Mouse (Mus musculus): Measurements from ENCODE around the gene Crisp2. TPM values are rescaled to one million over a fixed set of nuclear protein-coding genes. Genes with fewer than 3 reads are reported as not detected.

Gene Crisp2
- polyA plus RNA-seq, 1 experiment, result 0.47 TPM

GRCm38 (mm10) chr17:40802707-40803340 lies 4.0 kb downstream of the Crisp2 start:
- no peak for TF ChIP-seq CTCF (IDR thresholded peaks at IDR 0.05; ENCODE audit: borderline replicate concordance, control insufficient read depth, extremely low read depth, insufficient read depth, low read length, poor library complexity)
- TF ChIP-seq POLR2A (IDR thresholded peaks at IDR 0.05; ENCODE audit: control insufficient read depth, extremely low read depth, insufficient read depth, low read length, poor library complexity), result no peak
- Histone ChIP-seq H3K4me3 (ENCODE audit: control insufficient read depth, insufficient read depth, low read length) (no peak overlapping the region), H3K4me1 (replicated peaks; ENCODE audit: control insufficient read depth, insufficient read depth, low read length) (no peaks in the 10 kb centered on the region), H3K27me3 (ENCODE audit: control insufficient read depth, insufficient read depth, low read length) (no peaks in the 10 kb centered on the region), H3K27ac (ENCODE audit: control insufficient read depth, insufficient read depth, low read length) (no peak overlapping the region), H3K36me3 (ENCODE audit: control insufficient read depth, insufficient read depth, low read length) (no peaks in the 10 kb centered on the region)
- WGBS, result 92% methylated on average over 3 of the region's 3 CpGs
- DNase-seq, result no peak

- 49% methylated on average over 20 of the region's 20 CpGs for WGBS
- DNase-seq, result peak; percentile 10
Measured at GRCm38 (mm10) chr17:40793921-40794854, 12.6 kb downstream of the Crisp2 start.

GRCm38 (mm10) chr17:40789877-40790276 lies 16.9 kb downstream of the Crisp2 start:
- Histone ChIP-seq H3K4me3 (ENCODE audit: control insufficient read depth, insufficient read depth, low read length) (no peak overlapping the region), H3K27me3 (ENCODE audit: control insufficient read depth, insufficient read depth, low read length) (no peaks in the 10 kb centered on the region), H3K27ac (ENCODE audit: control insufficient read depth, insufficient read depth, low read length) (no peak overlapping the region), H3K4me1 (replicated peaks; ENCODE audit: control insufficient read depth, insufficient read depth, low read length) (no peaks in the 10 kb centered on the region), H3K36me3 (ENCODE audit: control insufficient read depth, insufficient read depth, low read length) (no peaks in the 10 kb centered on the region)
- DNase-seq, result no peak
- TF ChIP-seq CTCF (IDR thresholded peaks at IDR 0.05; ENCODE audit: borderline replicate concordance, control insufficient read depth, extremely low read depth, insufficient read depth, low read length, poor library complexity) (no peak), POLR2A (IDR thresholded peaks at IDR 0.05; ENCODE audit: control insufficient read depth, extremely low read depth, insufficient read depth, low read length, poor library complexity) (no peak)

More at GRCm38 (mm10) chr17:40793921-40794854, 12.6 kb downstream of the Crisp2 start:
- Histone ChIP-seq H3K36me3 (ENCODE audit: control insufficient read depth, insufficient read depth, low read length) (no peaks in the 10 kb centered on the region), H3K4me3 (ENCODE audit: control insufficient read depth, insufficient read depth, low read length) (no peak overlapping the region), H3K27me3 (ENCODE audit: control insufficient read depth, insufficient read depth, low read length) (no peaks in the 10 kb centered on the region), H3K4me1 (replicated peaks; ENCODE audit: control insufficient read depth, insufficient read depth, low read length) (no peaks in the 10 kb centered on the region), H3K27ac (ENCODE audit: control insufficient read depth, insufficient read depth, low read length) (no peak overlapping the region)
- TF ChIP-seq POLR2A (IDR thresholded peaks at IDR 0.05; ENCODE audit: control insufficient read depth, extremely low read depth, insufficient read depth, low read length, poor library complexity) (no peak), CTCF (IDR thresholded peaks at IDR 0.05; ENCODE audit: borderline replicate concordance, control insufficient read depth, extremely low read depth, insufficient read depth, low read length, poor library complexity) (no peak)

GRCm38 (mm10) chr17:40767120-40767519 lies 39.7 kb downstream of the Crisp2 start:
- Histone ChIP-seq H3K27ac (ENCODE audit: control insufficient read depth, insufficient read depth, low read length) (no peak overlapping the region), H3K36me3 (ENCODE audit: control insufficient read depth, insufficient read depth, low read length) (no peaks in the 10 kb centered on the region), H3K27me3 (ENCODE audit: control insufficient read depth, insufficient read depth, low read length) (no peaks in the 10 kb centered on the region), H3K4me1 (replicated peaks; ENCODE audit: control insufficient read depth, insufficient read depth, low read length) (no peaks in the 10 kb centered on the region), H3K4me3 (ENCODE audit: control insufficient read depth, insufficient read depth, low read length) (no peak overlapping the region)
- TF ChIP-seq CTCF (IDR thresholded peaks at IDR 0.05; ENCODE audit: borderline replicate concordance, control insufficient read depth, extremely low read depth, insufficient read depth, low read length, poor library complexity), result no peak
- no peak for TF ChIP-seq POLR2A (IDR thresholded peaks at IDR 0.05; ENCODE audit: control insufficient read depth, extremely low read depth, insufficient read depth, low read length, poor library complexity)
- 93% methylated on average over 1 of the region's 1 CpGs for WGBS
- DNase-seq, result no peak

- Histone ChIP-seq H3K27me3 (ENCODE audit: control insufficient read depth, insufficient read depth, low read length) (no peaks in the 10 kb centered on the region), H3K27ac (ENCODE audit: control insufficient read depth, insufficient read depth, low read length) (no peak overlapping the region), H3K4me1 (replicated peaks; ENCODE audit: control insufficient read depth, insufficient read depth, low read length) (no peaks in the 10 kb centered on the region), H3K36me3 (ENCODE audit: control insufficient read depth, insufficient read depth, low read length) (no peaks in the 10 kb centered on the region), H3K4me3 (ENCODE audit: control insufficient read depth, insufficient read depth, low read length) (no peak overlapping the region)
- no peak for TF ChIP-seq POLR2A (IDR thresholded peaks at IDR 0.05; ENCODE audit: control insufficient read depth, extremely low read depth, insufficient read depth, low read length, poor library complexity)
- no peak for TF ChIP-seq CTCF (IDR thresholded peaks at IDR 0.05; ENCODE audit: borderline replicate concordance, control insufficient read depth, extremely low read depth, insufficient read depth, low read length, poor library complexity)
- WGBS, result 56% methylated on average over 4 of the region's 4 CpGs
- DNase-seq, result no peak
Measured at GRCm38 (mm10) chr17:40763662-40764061, 43.1 kb downstream of the Crisp2 start.

- no peak for DNase-seq
- H3K36me3 ChIP-seq (ENCODE audit: control insufficient read depth, insufficient read depth, low read length), result no peaks in the 10 kb centered on the region
- TF ChIP-seq POLR2A (IDR thresholded peaks at IDR 0.05; ENCODE audit: control insufficient read depth, extremely low read depth, insufficient read depth, low read length, poor library complexity), result no peak
- no peak for TF ChIP-seq CTCF (IDR thresholded peaks at IDR 0.05; ENCODE audit: borderline replicate concordance, control insufficient read depth, extremely low read depth, insufficient read depth, low read length, poor library complexity)
- H3K27ac ChIP-seq (ENCODE audit: control insufficient read depth, insufficient read depth, low read length), result no peak overlapping the region
- no peaks in the 10 kb centered on the region for H3K27me3 ChIP-seq (ENCODE audit: control insufficient read depth, insufficient read depth, low read length)
- H3K4me3 ChIP-seq (ENCODE audit: control insufficient read depth, insufficient read depth, low read length), result no peak overlapping the region
- 71% methylated on average over 4 of the region's 4 CpGs for WGBS
- H3K4me1 ChIP-seq (replicated peaks; ENCODE audit: control insufficient read depth, insufficient read depth, low read length), result no peaks in the 10 kb centered on the region
Measured at GRCm38 (mm10) chr17:40731724-40732123, 75.1 kb downstream of the Crisp2 start.
